Mouse (Mus musculus) ovary, postnatal 36 days (tissue): ENCODE data around the gene Grin2b.
"Not testable (repeated sequence)": the region's sequence is repeated elsewhere in the genome, so short reads cannot be mapped to it uniquely, and the experiment has no call there.

Source experiments
- DNase-seq: peaks from one replicate; pipeline ENCODE4 v3.0.0; 2022; ENCODE audit warnings: low spot score, mixed read lengths

Grin2b gene

GRCm38 (mm10) chr6:135900410-135900809 is 272.9 kb downstream of the Grin2b start:
- no peak for DNase-seq

- DNase-seq, result no peak
Measured at GRCm38 (mm10) chr6:135899225-135899624, 274.1 kb downstream of the Grin2b start.

GRCm38 (mm10) chr6:135894793-135895228 is 278.5 kb downstream of the Grin2b start:
- DNase-seq, result no peak

GRCm38 (mm10) chr6:135882611-135883010 is 290.7 kb downstream of the Grin2b start:
- DNase-seq, result no peak

- no peak for DNase-seq
Measured at GRCm38 (mm10) chr6:135876163-135876726, 297.1 kb downstream of the Grin2b start.

- no peak for DNase-seq
Measured at GRCm38 (mm10) chr6:135874626-135875025, 298.7 kb downstream of the Grin2b start.

- DNase-seq, result no peak
Measured at GRCm38 (mm10) chr6:135865832-135866231, 307.5 kb downstream of the Grin2b start.

GRCm38 (mm10) chr6:135863965-135864364 is 309.3 kb downstream of the Grin2b start:
- DNase-seq, result no peak

- no peak for DNase-seq
Measured at GRCm38 (mm10) chr6:135859502-135859901, 313.8 kb downstream of the Grin2b start.

- DNase-seq, result no peak
Measured at GRCm38 (mm10) chr6:135854173-135854591, 319.1 kb downstream of the Grin2b start.

- no peak for DNase-seq
Measured at GRCm38 (mm10) chr6:135843755-135844154, 329.6 kb downstream of the Grin2b start.

- DNase-seq, result no peak
Measured at GRCm38 (mm10) chr6:135836353-135836752, 337.0 kb downstream of the Grin2b start.

GRCm38 (mm10) chr6:135833542-135833941 is 339.8 kb downstream of the Grin2b start:
- DNase-seq, result no peak

GRCm38 (mm10) chr6:135832041-135832440 is 341.3 kb downstream of the Grin2b start:
- no peak for DNase-seq

- no peak for DNase-seq
Measured at GRCm38 (mm10) chr6:135831032-135831431, 342.3 kb downstream of the Grin2b start.

GRCm38 (mm10) chr6:135829458-135829857 is 343.9 kb downstream of the Grin2b start:
- no peak for DNase-seq

- no peak for DNase-seq
Measured at GRCm38 (mm10) chr6:135828976-135829375, 344.3 kb downstream of the Grin2b start.

GRCm38 (mm10) chr6:135827942-135828341 is 345.4 kb downstream of the Grin2b start:
- DNase-seq, result peak; percentile 33

GRCm38 (mm10) chr6:135827317-135827716 is 346.0 kb downstream of the Grin2b start:
- no peak for DNase-seq

- DNase-seq, result not testable (repeated sequence)
Measured at GRCm38 (mm10) chr6:135826776-135827175, 346.5 kb downstream of the Grin2b start.

- no peak for DNase-seq
Measured at GRCm38 (mm10) chr6:135817391-135817790, 355.9 kb downstream of the Grin2b start.

- DNase-seq, result no peak
Measured at GRCm38 (mm10) chr6:135813755-135814154, 359.6 kb downstream of the Grin2b start.

- no peak for DNase-seq
Measured at GRCm38 (mm10) chr6:135805436-135805835, 367.9 kb downstream of the Grin2b start.

- no peak for DNase-seq
Measured at GRCm38 (mm10) chr6:135799949-135800348, 373.4 kb downstream of the Grin2b start.
